Mouse (Mus musculus) midbrain, embryonic 14.5 days (tissue): ENCODE measurements around the gene Tiam1. TPM values are rescaled to one million over a fixed set of nuclear protein-coding genes. Genes with fewer than 3 reads are reported as not detected.

ENCODE experiments used
- ATAC-seq: fragments of 200-750 bp; cut with Nextera tagmentation; 2 replicates; pipeline ENCODE4 v1.8.0; 2017; ENCODE audit warnings: moderate number of reproducible peaks, moderate library complexity; ENCODE audit not compliant: low FRiP score, low TSS enrichment
- DNase-seq: peaks from one replicate; pipeline ENCODE4 v3.0.0-alpha.2; 2015
- H3K27ac ChIP-seq: fragments of 300-500 bp; sonication (generic); replicated peaks from 2 replicates; pipeline ENCODE4 v1.5.1; 2014; ENCODE audit warnings: mild to moderate bottlenecking, low read depth, low read length, moderate library complexity
- H3K27me3 ChIP-seq: fragments of 300-500 bp; sonication (generic); 2 replicates; pipeline ENCODE4 v1.6.1; 2014; ENCODE audit warnings: low read length, control low read depth, mixed read lengths; ENCODE audit not compliant: control insufficient read depth, insufficient read depth
- H3K36me3 ChIP-seq: fragments of 300-500 bp; sonication (generic); 2 replicates; pipeline ENCODE4 v1.6.1; 2014; ENCODE audit warnings: low read length, control low read depth; ENCODE audit not compliant: control insufficient read depth, insufficient read depth
- H3K4me1 ChIP-seq: fragments of 300-500 bp; sonication (generic); 2 replicates; pipeline ENCODE4 v1.6.1; 2014; ENCODE audit warnings: mild to moderate bottlenecking, antibody characterized with exemption, low read length, control low read depth; ENCODE audit not compliant: control insufficient read depth, insufficient read depth
- H3K4me2 ChIP-seq: fragments of 300-500 bp; sonication (generic); 2 replicates; pipeline ENCODE4 v1.6.1; 2014; ENCODE audit warnings: mild to moderate bottlenecking, low read length, moderate library complexity
- H3K4me3 ChIP-seq: fragments of 300-500 bp; sonication (generic); replicated peaks from 2 replicates; pipeline ENCODE4 v1.5.1; 2014; ENCODE audit warnings: low read depth, low read length
- H3K9ac ChIP-seq: fragments of 300-500 bp; sonication (generic); replicated peaks from 2 replicates; pipeline ENCODE4 v1.6.1; 2014; ENCODE audit warnings: mild to moderate bottlenecking, low read length, moderate library complexity
- H3K9me3 ChIP-seq: fragments of 300-500 bp; sonication (generic); 2 replicates; pipeline ENCODE4 v1.6.1; 2016; ENCODE audit warnings: low read length, control low read depth, mixed read lengths; ENCODE audit not compliant: control insufficient read depth
- WGBS: fragments of 180-500 bp; shearing (Covaris S2); extraction: QIAGEN DNeasy Blood & Tissue Kit; methylation state at CpG from one replicate; pipeline ENCODE4 v1.1.7; 2014; 5-methylcytosine and 5-hydroxymethylcytosine counted together
- polyA plus RNA-seq: library from polyadenylated mRNA; unstranded; fragments of >200 nt; fragmentation: Nextera tagmentation; extraction: Ambion mirVana; gene quantifications from 2 replicates; pipeline ENCODE4 v1.2.1, GENCODE M21; 2014

The Tiam1 gene
- polyA plus RNA-seq, 1 experiment from 2014 or later, result 34.6 TPM

- ATAC-seq (no peak), DNase-seq (no peak)
- Histone ChIP-seq H3K27me3 (no peaks in the 10 kb centered on the region), H3K36me3 (peaks cover 36% of the 10 kb centered on the region; the same call in 1 of the 2 replicates), H3K4me1 (no peaks in the 10 kb centered on the region), H3K4me3 (no peak overlapping the region), H3K4me2 (no peak overlapping the region), H3K9ac (no peak overlapping the region), H3K27ac (no peak overlapping the region), H3K9me3 (no peaks in the 10 kb centered on the region)
- 91% methylated on average over 7 of the region's 7 CpGs for WGBS
These were observed 347.0 kb downstream of the Tiam1 start for GRCm38 (mm10) chr16:89796566-89796965.

- Histone ChIP-seq H3K27me3 (no peaks in the 10 kb centered on the region), H3K4me2 (no peak overlapping the region), H3K36me3 (peaks cover 51% of the 10 kb centered on the region), H3K27ac (no peak overlapping the region), H3K9me3 (no peaks in the 10 kb centered on the region), H3K4me3 (no peak overlapping the region), H3K9ac (no peak overlapping the region), H3K4me1 (no peaks in the 10 kb centered on the region)
- DNase-seq, result no peak
- no peak for ATAC-seq
- WGBS, result 95% methylated on average over 9 of the region's 9 CpGs
These were observed 353.7 kb downstream of the Tiam1 start for GRCm38 (mm10) chr16:89789792-89790434.

GRCm38 (mm10) chr16:89785795-89786194 lies 357.8 kb downstream of the Tiam1 start:
- Histone ChIP-seq H3K36me3 (peaks cover 18% of the 10 kb centered on the region), H3K27me3 (no peaks in the 10 kb centered on the region), H3K9ac (no peak overlapping the region), H3K27ac (no peak overlapping the region), H3K4me2 (no peak overlapping the region), H3K9me3 (no peaks in the 10 kb centered on the region), H3K4me1 (no peaks in the 10 kb centered on the region), H3K4me3 (no peak overlapping the region)
- 91% methylated on average over 5 of the region's 5 CpGs for WGBS
- ATAC-seq (no peak), DNase-seq (no peak)

DNA sequence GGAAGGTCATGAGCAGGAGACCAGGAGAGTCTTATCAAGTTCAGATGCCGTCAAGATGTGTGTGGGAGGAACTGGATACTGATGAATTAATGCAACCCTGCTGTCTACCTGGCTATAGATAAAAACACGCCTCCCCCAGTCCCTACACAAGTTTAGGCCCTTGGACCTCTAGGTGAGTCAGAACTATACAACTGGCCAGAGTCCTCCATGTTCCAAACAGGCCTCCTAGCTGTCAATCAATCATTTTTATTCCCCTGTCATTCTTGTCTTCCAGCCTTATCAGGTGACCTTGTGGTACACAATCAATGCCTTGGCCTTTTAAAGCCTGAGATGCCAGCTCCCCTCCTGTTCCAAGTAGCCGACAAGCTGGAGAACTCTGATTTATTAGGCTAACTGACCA lies 363.9 kb downstream of the Tiam1 start:
- 87% methylated on average over 3 of the region's 3 CpGs for WGBS
- no peaks in the 10 kb centered on the region for H3K36me3 ChIP-seq
- no peak overlapping the region for H3K4me2 ChIP-seq
- H3K9me3 ChIP-seq, result no peaks in the 10 kb centered on the region
- DNase-seq (no peak), ATAC-seq (no peak)
- no peaks in the 10 kb centered on the region for H3K27me3 ChIP-seq
- H3K4me3 ChIP-seq, result no peak overlapping the region
- H3K9ac ChIP-seq, result no peak overlapping the region
- H3K4me1 ChIP-seq, result no peaks in the 10 kb centered on the region
- H3K27ac ChIP-seq, result no peak overlapping the region

- DNase-seq, result no peak
- no peak overlapping the region for H3K9ac ChIP-seq
- no peaks in the 10 kb centered on the region for H3K4me1 ChIP-seq
- no peak overlapping the region for H3K27ac ChIP-seq
- no peaks in the 10 kb centered on the region for H3K9me3 ChIP-seq
- no peak overlapping the region for H3K4me2 ChIP-seq
- ATAC-seq, result no peak
- 79% methylated on average over 2 of the region's 2 CpGs for WGBS
- H3K4me3 ChIP-seq, result no peak overlapping the region
- no peaks in the 10 kb centered on the region for H3K36me3 ChIP-seq
- no peaks in the 10 kb centered on the region for H3K27me3 ChIP-seq
These were observed 366.1 kb downstream of the Tiam1 start for GRCm38 (mm10) chr16:89777450-89777849.

DNA sequence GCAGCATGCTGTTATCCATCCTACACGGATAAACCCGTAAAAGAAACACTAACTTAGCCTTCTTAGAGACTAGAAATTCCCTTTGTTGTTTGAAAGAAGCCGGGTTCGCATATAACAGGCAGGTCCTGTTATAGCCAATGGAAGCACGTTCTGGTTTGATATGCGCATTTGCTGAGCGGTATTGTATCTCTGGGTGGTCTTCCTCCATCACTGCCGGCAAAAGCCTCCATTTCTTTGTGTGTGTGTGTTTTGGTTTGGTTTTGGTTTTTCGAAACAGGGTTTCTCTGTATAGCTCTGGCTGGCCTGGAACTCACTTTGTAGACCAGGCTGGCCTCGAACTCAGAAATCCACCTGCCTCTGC lies 369.0 kb downstream of the Tiam1 start:
- 22% methylated on average over 10 of the region's 10 CpGs for WGBS
- no peak for ATAC-seq
- Histone ChIP-seq H3K4me3 (peak overlapping the region; percentile 26; the same call in 1 of the 2 replicates), H3K27ac (no peak overlapping the region), H3K4me1 (no peaks in the 10 kb centered on the region), H3K9me3 (peaks cover 10% of the 10 kb centered on the region), H3K9ac (peak overlapping the region; percentile 45), H3K27me3 (no peaks in the 10 kb centered on the region), H3K4me2 (peak overlapping the region; percentile 67), H3K36me3 (no peaks in the 10 kb centered on the region)
- DNase-seq, result no peak

DNA sequence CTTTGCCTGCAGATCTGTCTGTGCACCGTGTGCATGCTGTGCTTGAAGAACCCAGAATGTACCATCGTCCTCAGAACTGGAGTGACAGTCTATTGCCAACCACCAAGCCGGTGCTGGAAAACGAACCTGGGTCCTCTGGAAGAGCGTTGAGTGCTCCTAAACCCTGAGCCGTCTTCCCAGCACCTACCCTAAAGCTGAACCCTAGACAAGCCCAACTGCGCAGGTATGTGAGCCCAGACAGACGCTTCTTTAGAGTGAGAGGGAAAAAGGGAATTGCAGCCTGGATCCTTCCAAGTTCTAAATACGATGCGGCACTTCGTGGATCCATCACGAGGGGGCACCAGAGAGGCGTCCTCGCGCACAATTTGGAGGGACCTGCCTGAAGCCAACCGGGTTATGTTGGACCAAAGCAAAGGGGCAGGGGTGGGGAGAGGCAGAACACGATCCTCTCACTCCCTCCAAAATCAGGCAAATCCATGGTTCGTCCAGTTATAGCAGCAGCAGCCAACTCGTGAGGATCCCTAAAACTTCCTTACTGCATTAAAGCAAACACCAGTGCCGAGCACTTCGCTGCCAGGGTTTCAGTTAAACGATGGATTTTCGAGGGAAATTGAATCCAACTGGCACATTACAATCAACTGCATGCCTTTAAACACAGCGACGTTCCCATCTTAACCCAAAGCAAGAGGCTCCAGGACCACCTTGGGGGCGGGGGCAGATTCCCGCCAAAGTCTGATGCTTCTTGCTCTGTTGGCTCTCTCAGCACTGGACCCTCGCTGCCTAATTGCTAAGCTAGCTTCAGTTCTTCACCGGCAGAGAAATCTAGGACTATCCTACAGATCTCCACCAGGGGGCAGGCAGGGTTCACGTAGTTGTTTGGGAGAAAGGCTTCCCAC lies 369.7 kb downstream of the Tiam1 start:
- Histone ChIP-seq H3K27me3 (no peaks in the 10 kb centered on the region), H3K4me1 (no peaks in the 10 kb centered on the region), H3K9me3 (peaks cover 12% of the 10 kb centered on the region), H3K9ac (peak overlapping the region; percentile 45), H3K4me3 (peak overlapping the region; percentile 26), H3K36me3 (no peaks in the 10 kb centered on the region), H3K4me2 (peak overlapping the region; percentile 67), H3K27ac (no peak overlapping the region; the same call in 1 of the 2 replicates)
- ATAC-seq (peak; percentile 83), DNase-seq (peak; percentile 96)
- WGBS, result 11% methylated on average over 30 of the region's 30 CpGs

DNA sequence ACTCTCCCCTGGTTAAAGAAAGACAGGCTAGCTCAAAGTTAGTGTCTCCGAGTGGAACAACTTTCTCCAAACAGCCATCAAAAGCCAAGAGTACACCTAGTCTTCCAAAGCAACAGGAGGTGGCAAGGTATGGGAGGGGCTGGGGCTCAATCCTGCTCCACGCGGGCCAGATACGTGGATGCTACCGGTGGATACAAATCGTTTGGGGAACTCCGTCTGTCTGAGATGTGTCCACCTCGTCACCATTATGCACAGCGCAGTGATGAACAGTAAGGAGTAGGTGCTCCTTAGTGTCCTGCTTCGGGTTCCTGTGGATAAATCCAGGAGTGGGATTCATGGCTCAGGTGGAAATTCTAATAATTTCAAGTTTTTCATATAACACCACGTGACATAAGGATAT lies 377.6 kb downstream of the Tiam1 start:
- Histone ChIP-seq H3K4me3 (no peak overlapping the region), H3K36me3 (no peaks in the 10 kb centered on the region), H3K27me3 (no peaks in the 10 kb centered on the region), H3K4me1 (no peaks in the 10 kb centered on the region), H3K9me3 (peaks cover 17% of the 10 kb centered on the region), H3K27ac (no peak overlapping the region), H3K9ac (no peak overlapping the region), H3K4me2 (no peak overlapping the region)
- DNase-seq (no peak), ATAC-seq (no peak)
- 84% methylated on average over 11 of the region's 11 CpGs for WGBS
